Mouse (Mus musculus) stomach, postnatal 0 days (tissue): ENCODE results near the gene Tmem168. TPM values are rescaled to one million over a fixed set of nuclear protein-coding genes. Genes with fewer than 3 reads are reported as not detected.
A peak's percentile ranks its signal among the peaks of the same experiment; 100 is the strongest.

ENCODE experiments used
- ATAC-seq: fragments of 200-750 bp; cut with Nextera tagmentation; 2 replicates; pipeline ENCODE4 v1.8.0; 2017; ENCODE audit not compliant: low FRiP score, low TSS enrichment
- DNase-seq: peaks from one replicate; pipeline ENCODE4 v3.0.0-alpha.2; 2016; ENCODE audit warnings: low spot score
- H3K27ac ChIP-seq: fragments of 300-500 bp; sonication (generic); replicated peaks from 2 replicates; pipeline ENCODE4 v1.5.1; 2014; ENCODE audit warnings: mild to moderate bottlenecking, control low read depth
- H3K27me3 ChIP-seq: fragments of 300-500 bp; sonication (generic); 2 replicates; pipeline ENCODE4 v1.6.1; 2014; ENCODE audit warnings: low read length; ENCODE audit not compliant: control insufficient read depth, insufficient read depth
- H3K36me3 ChIP-seq: fragments of 300-500 bp; sonication (generic); 2 replicates; pipeline ENCODE4 v1.6.1; 2014; ENCODE audit warnings: low read length, mixed read lengths; ENCODE audit not compliant: control insufficient read depth, insufficient read depth
- H3K4me1 ChIP-seq: fragments of 300-500 bp; sonication (generic); replicated peaks from 2 replicates; pipeline ENCODE4 v1.6.1; 2014; ENCODE audit warnings: antibody characterized with exemption; ENCODE audit not compliant: control insufficient read depth, insufficient read depth
- H3K4me2 ChIP-seq: fragments of 300-500 bp; sonication (generic); replicated peaks from 2 replicates; pipeline ENCODE4 v1.6.1; 2014; ENCODE audit warnings: low read depth, mild to moderate bottlenecking, control low read depth, moderate library complexity
- H3K4me3 ChIP-seq: fragments of 300-500 bp; sonication (generic); 2 replicates; pipeline ENCODE4 v1.5.1; 2014; ENCODE audit warnings: low read depth, low read length, control low read depth
- H3K9ac ChIP-seq: fragments of 300-500 bp; sonication (generic); 2 replicates; pipeline ENCODE4 v1.6.1; 2014; ENCODE audit warnings: mild to moderate bottlenecking, low read length, control low read depth, mixed read lengths
- H3K9me3 ChIP-seq: fragments of 300-500 bp; sonication (generic); 2 replicates; pipeline ENCODE4 v1.6.1; 2016; ENCODE audit warnings: low read length; ENCODE audit not compliant: control insufficient read depth
- CTCF ChIP-seq: IDR thresholded peaks from 2 replicates; pipeline ENCODE4 v1.5.1; 2016; ENCODE audit warnings: antibody characterized with exemption, low read depth, mild to moderate bottlenecking, moderate library complexity
- EP300 ChIP-seq: optimal IDR thresholded peaks from 2 replicates; pipeline ENCODE3; 2016; ENCODE audit warnings: antibody characterized with exemption
- WGBS: fragments of 180-500 bp; shearing (Covaris S2); extraction: QIAGEN DNeasy Blood & Tissue Kit; methylation state at CpG from one replicate; pipeline ENCODE4 v1.1.7; 2014; 5-methylcytosine and 5-hydroxymethylcytosine counted together
- polyA plus RNA-seq: library from polyadenylated mRNA; unstranded; fragments of >200 nt; fragmentation: Nextera tagmentation; extraction: Ambion mirVana; gene quantifications from 2 replicates; pipeline ENCODE4 v1.2.1, GENCODE M21; 2015

Tmem168 gene
- polyA plus RNA-seq, 1 experiment from 2014 or later, result 17.7 TPM

- Histone ChIP-seq H3K4me3 (no peak overlapping the region), H3K4me2 (no peak overlapping the region), H3K36me3 (no peaks in the 10 kb centered on the region), H3K27me3 (no peaks in the 10 kb centered on the region), H3K27ac (no peak overlapping the region), H3K9me3 (no peaks in the 10 kb centered on the region), H3K4me1 (no peaks in the 10 kb centered on the region), H3K9ac (no peak overlapping the region)
- DNase-seq (no peak), ATAC-seq (no peak)
- 77% methylated on average over 1 of the region's 1 CpGs for WGBS
- TF ChIP-seq CTCF (no peak), EP300 (no peak)
These were observed 24.7 kb upstream of the Tmem168 start for GRCm38 (mm10) chr6:13632571-13632970.

GRCm38 (mm10) chr6:13630607-13631006, 22.7 kb upstream of the Tmem168 start:
- H3K4me2 ChIP-seq, result no peak overlapping the region
- TF ChIP-seq EP300 (no peak), CTCF (no peak)
- no peaks in the 10 kb centered on the region for H3K4me1 ChIP-seq
- no peak overlapping the region for H3K4me3 ChIP-seq
- H3K36me3 ChIP-seq, result no peaks in the 10 kb centered on the region
- H3K9ac ChIP-seq, result no peak overlapping the region
- DNase-seq (no peak), ATAC-seq (no peak)
- no peak overlapping the region for H3K27ac ChIP-seq
- 75% methylated on average over 2 of the region's 2 CpGs for whole genome bisulfite sequencing
- H3K27me3 ChIP-seq, result no peaks in the 10 kb centered on the region
- H3K9me3 ChIP-seq, result no peaks in the 10 kb centered on the region

- no peak for ATAC-seq
- H3K4me2 ChIP-seq, result no peak overlapping the region
These were observed 11.7 kb upstream of the Tmem168 start for GRCm38 (mm10) chr6:13619618-13620017.

GRCm38 (mm10) chr6:13617110-13617509, 9.2 kb upstream of the Tmem168 start:
- no peaks in the 10 kb centered on the region for H3K36me3 ChIP-seq
- DNase-seq, result no peak
- no peak overlapping the region for H3K4me2 ChIP-seq
- TF ChIP-seq CTCF, result no peak
- TF ChIP-seq EP300, result no peak
- H3K4me1 ChIP-seq, result no peaks in the 10 kb centered on the region
- WGBS, result 80% methylated on average over 3 of the region's 3 CpGs
- no peak overlapping the region for H3K9ac ChIP-seq
- H3K27me3 ChIP-seq, result no peaks in the 10 kb centered on the region
- no peak overlapping the region for H3K4me3 ChIP-seq
- ATAC-seq, result 0 out of 2 replicates have a peak, but pooled peaks have one; percentile 24
- no peaks in the 10 kb centered on the region for H3K9me3 ChIP-seq
- H3K27ac ChIP-seq, result no peak overlapping the region

More at GRCm38 (mm10) chr6:13619618-13620017, 11.7 kb upstream of the Tmem168 start:
- no peaks in the 10 kb centered on the region for H3K36me3 ChIP-seq
- H3K9me3 ChIP-seq, result no peaks in the 10 kb centered on the region
- H3K4me1 ChIP-seq, result no peaks in the 10 kb centered on the region
- no peak overlapping the region for H3K4me3 ChIP-seq
- no peak overlapping the region for H3K9ac ChIP-seq
- TF ChIP-seq EP300 (no peak), CTCF (no peak)
- no peak overlapping the region for H3K27ac ChIP-seq
- 78% methylated on average over 2 of the region's 2 CpGs for WGBS
- H3K27me3 ChIP-seq, result no peaks in the 10 kb centered on the region
- DNase-seq, result no peak

GRCm38 (mm10) chr6:13614568-13614967, 6.7 kb upstream of the Tmem168 start:
- WGBS, result 82% methylated on average over 3 of the region's 3 CpGs
- no peaks in the 10 kb centered on the region for H3K36me3 ChIP-seq
- H3K4me2 ChIP-seq, result no peak overlapping the region

GRCm38 (mm10) chr6:13613671-13614070, 5.8 kb upstream of the Tmem168 start:
- no peak for TF ChIP-seq CTCF
- TF ChIP-seq EP300, result no peak
- Histone ChIP-seq H3K27me3 (no peaks in the 10 kb centered on the region), H3K9me3 (no peaks in the 10 kb centered on the region), H3K4me1 (no peaks in the 10 kb centered on the region), H3K27ac (no peak overlapping the region), H3K9ac (no peak overlapping the region), H3K36me3 (no peaks in the 10 kb centered on the region), H3K4me3 (no peak overlapping the region), H3K4me2 (no peak overlapping the region)
- ATAC-seq (no peak), DNase-seq (no peak)
- 61% methylated on average over 3 of the region's 3 CpGs for whole genome bisulfite sequencing

More at GRCm38 (mm10) chr6:13614568-13614967, 6.7 kb upstream of the Tmem168 start:
- no peak overlapping the region for H3K9ac ChIP-seq
- ATAC-seq (no peak), DNase-seq (no peak)
- no peak overlapping the region for H3K4me3 ChIP-seq
- H3K9me3 ChIP-seq, result no peaks in the 10 kb centered on the region
- no peaks in the 10 kb centered on the region for H3K27me3 ChIP-seq
- no peak for TF ChIP-seq CTCF
- TF ChIP-seq EP300, result no peak
- H3K4me1 ChIP-seq, result no peaks in the 10 kb centered on the region
- H3K27ac ChIP-seq, result no peak overlapping the region
